Mouse (Mus musculus): Measurements from ENCODE around the gene Skint1. TPM values are rescaled to one million over a fixed set of nuclear protein-coding genes. Genes with fewer than 3 reads are reported as not detected.
"Not testable (repeated sequence)": the region's sequence is repeated elsewhere in the genome, so short reads cannot be mapped to it uniquely, and the experiment has no call there.

Gene Skint1
- polyA plus RNA-seq (2014; fragmentation: Nextera tagmentation; extraction: Ambion mirVana): not detected in 2 replicates

- H3K36me3 ChIP-seq (ENCODE audit: control insufficient read depth, insufficient read depth, low read length): no peaks in the 10 kb centered on the region
- H3K27me3 ChIP-seq (replicated peaks; ENCODE audit: control insufficient read depth, insufficient read depth, low read length): no peaks in the 10 kb centered on the region
- no peak within 1 kb of the TSS for H3K4me2 ChIP-seq
- H3K4me3 ChIP-seq (ENCODE audit: low read depth, low read length): no peak within 1 kb of the TSS
- no peaks in the 10 kb centered on the region for H3K9me3 ChIP-seq (ENCODE audit: control insufficient read depth, low read length)
- no peak within 1 kb of the TSS for H3K27ac ChIP-seq (ENCODE audit: low read depth, low read length)
- no peaks in the 10 kb centered on the region for H3K4me1 ChIP-seq (replicated peaks; ENCODE audit: control insufficient read depth, insufficient read depth, low read length)
- no peak within 1 kb of the TSS for H3K9ac ChIP-seq (ENCODE audit: low read depth, low read length)
- no peak for DNase-seq (ENCODE audit: low spot score)
- no peak for ATAC-seq (replicated peaks; ENCODE audit: low FRiP score)
These were observed at the start of gene Skint1 for GRCm38 (mm10) chr4:112005969-112006368. Gene Skint1, plus strand, starts transcription at chr4:112006269.

GRCm38 (mm10) chr4:111961309-111961708 is 44.8 kb upstream of the Skint1 start:
- no peak overlapping the region for H3K4me3 ChIP-seq (ENCODE audit: low read depth, low read length)
- H3K9ac ChIP-seq (ENCODE audit: low read depth, low read length): no peak overlapping the region
- no peaks in the 10 kb centered on the region for H3K9me3 ChIP-seq (ENCODE audit: control insufficient read depth, low read length)
- H3K4me1 ChIP-seq (replicated peaks; ENCODE audit: control insufficient read depth, insufficient read depth, low read length): no peaks in the 10 kb centered on the region
- no peak for ATAC-seq (replicated peaks; ENCODE audit: low FRiP score)
- WGBS: 10% methylated on average over 1 of the region's 1 CpGs
- H3K4me2 ChIP-seq: no peak overlapping the region
- no peak for DNase-seq (ENCODE audit: low spot score)
- H3K27me3 ChIP-seq (replicated peaks; ENCODE audit: control insufficient read depth, insufficient read depth, low read length): no peaks in the 10 kb centered on the region
- H3K27ac ChIP-seq (ENCODE audit: low read depth, low read length): no peak overlapping the region
- H3K36me3 ChIP-seq (ENCODE audit: control insufficient read depth, insufficient read depth, low read length): no peaks in the 10 kb centered on the region

GRCm38 (mm10) chr4:111963241-111963640 is 42.8 kb upstream of the Skint1 start:
- 50% methylated on average over 1 of the region's 1 CpGs for WGBS

GRCm38 (mm10) chr4:111963669-111964068 is 42.4 kb upstream of the Skint1 start:
- no peaks in the 10 kb centered on the region for H3K4me1 ChIP-seq (replicated peaks; ENCODE audit: control insufficient read depth, insufficient read depth, low read length)
- no peaks in the 10 kb centered on the region for H3K36me3 ChIP-seq (ENCODE audit: control insufficient read depth, insufficient read depth, low read length)
- no peak overlapping the region for H3K4me2 ChIP-seq
- H3K9me3 ChIP-seq (ENCODE audit: control insufficient read depth, low read length): no peaks in the 10 kb centered on the region
- DNase-seq (ENCODE audit: low spot score) (no peak), ATAC-seq (replicated peaks; ENCODE audit: low FRiP score) (no peak)
- H3K27me3 ChIP-seq (replicated peaks; ENCODE audit: control insufficient read depth, insufficient read depth, low read length): no peaks in the 10 kb centered on the region
- H3K9ac ChIP-seq (ENCODE audit: low read depth, low read length): no peak overlapping the region
- 81% methylated on average over 3 of the region's 3 CpGs for WGBS
- no peak overlapping the region for H3K4me3 ChIP-seq (ENCODE audit: low read depth, low read length)
- H3K27ac ChIP-seq (ENCODE audit: low read depth, low read length): no peak overlapping the region

More at GRCm38 (mm10) chr4:111963241-111963640, 42.8 kb upstream of the Skint1 start:
- DNase-seq (ENCODE audit: low spot score); ATAC-seq (replicated peaks; ENCODE audit: low FRiP score); H3K4me1 ChIP-seq (replicated peaks; ENCODE audit: control insufficient read depth, insufficient read depth, low read length); H3K27ac ChIP-seq (ENCODE audit: low read depth, low read length); H3K4me3 ChIP-seq (ENCODE audit: low read depth, low read length); H3K36me3 ChIP-seq (ENCODE audit: control insufficient read depth, insufficient read depth, low read length); H3K4me2 ChIP-seq; H3K27me3 ChIP-seq (replicated peaks; ENCODE audit: control insufficient read depth, insufficient read depth, low read length); H3K9ac ChIP-seq (ENCODE audit: low read depth, low read length); H3K9me3 ChIP-seq (ENCODE audit: control insufficient read depth, low read length): not testable (repeated sequence)

- ATAC-seq (replicated peaks; ENCODE audit: low FRiP score) (no peak), DNase-seq (ENCODE audit: low spot score) (no peak)
- Histone ChIP-seq H3K4me1 (replicated peaks; ENCODE audit: control insufficient read depth, insufficient read depth, low read length) (no peaks in the 10 kb centered on the region), H3K9me3 (ENCODE audit: control insufficient read depth, low read length) (no peaks in the 10 kb centered on the region), H3K4me3 (ENCODE audit: low read depth, low read length) (no peak within 1 kb of the TSS), H3K27ac (ENCODE audit: low read depth, low read length) (no peak within 1 kb of the TSS), H3K36me3 (ENCODE audit: control insufficient read depth, insufficient read depth, low read length) (no peaks in the 10 kb centered on the region), H3K4me2 (no peak within 1 kb of the TSS), H3K9ac (ENCODE audit: low read depth, low read length) (no peak within 1 kb of the TSS), H3K27me3 (replicated peaks; ENCODE audit: control insufficient read depth, insufficient read depth, low read length) (no peaks in the 10 kb centered on the region)
- 95% methylated on average over 1 of the region's 1 CpGs for WGBS
These were observed 33.4 kb upstream of the Skint1 start, which contains the start of gene Skint7 for GRCm38 (mm10) chr4:111972623-111973022. Gene Skint7, plus strand, starts transcription at chr4:111972923.

GRCm38 (mm10) chr4:112071716-112072115 is 65.6 kb downstream of the Skint1 start, which contains the start of gene Skint4:
Gene Skint4, plus strand, starts transcription at chr4:112072016.
- no peak within 1 kb of the TSS for H3K4me2 ChIP-seq
- ATAC-seq (replicated peaks; ENCODE audit: low FRiP score) (no peak), DNase-seq (ENCODE audit: low spot score) (no peak)
- no peak within 1 kb of the TSS for H3K4me3 ChIP-seq (ENCODE audit: low read depth, low read length)
- no peak within 1 kb of the TSS for H3K27ac ChIP-seq (ENCODE audit: low read depth, low read length)
- no peaks in the 10 kb centered on the region; the same call in 1 of the 2 replicates for H3K9me3 ChIP-seq (ENCODE audit: control insufficient read depth, low read length)
- no peaks in the 10 kb centered on the region for H3K27me3 ChIP-seq (replicated peaks; ENCODE audit: control insufficient read depth, insufficient read depth, low read length)
- H3K36me3 ChIP-seq (ENCODE audit: control insufficient read depth, insufficient read depth, low read length): no peaks in the 10 kb centered on the region
- no peaks in the 10 kb centered on the region for H3K4me1 ChIP-seq (replicated peaks; ENCODE audit: control insufficient read depth, insufficient read depth, low read length)
- H3K9ac ChIP-seq (ENCODE audit: low read depth, low read length): no peak within 1 kb of the TSS

Other genes starting within 250 kb of the Skint1 start
- gene Slc5a9, start 103.4 kb upstream of the Skint1 start, polyA plus RNA-seq (2014; fragmentation: Nextera tagmentation; extraction: Ambion mirVana): not detected in 2 replicates
- not detected in 2 replicates for gene Skint8, start 86.9 kb upstream of the Skint1 start, polyA plus RNA-seq (2014; fragmentation: Nextera tagmentation; extraction: Ambion mirVana)
- not detected in 2 replicates for gene Skint7, start 33.3 kb upstream of the Skint1 start, polyA plus RNA-seq (2014; fragmentation: Nextera tagmentation; extraction: Ambion mirVana)
- gene Skint4, start 65.7 kb downstream of the Skint1 start, polyA plus RNA-seq (2014; fragmentation: Nextera tagmentation; extraction: Ambion mirVana): not detected in 2 replicates
- gene Skint3, start 226.0 kb downstream of the Skint1 start, polyA plus RNA-seq (2014; fragmentation: Nextera tagmentation; extraction: Ambion mirVana): not detected in 2 replicates

All from liver, embryonic 11.5 days (tissue).